Comparison of ENCODE assay signal across 9 mouse cellular contexts in the genomic region with DNA sequence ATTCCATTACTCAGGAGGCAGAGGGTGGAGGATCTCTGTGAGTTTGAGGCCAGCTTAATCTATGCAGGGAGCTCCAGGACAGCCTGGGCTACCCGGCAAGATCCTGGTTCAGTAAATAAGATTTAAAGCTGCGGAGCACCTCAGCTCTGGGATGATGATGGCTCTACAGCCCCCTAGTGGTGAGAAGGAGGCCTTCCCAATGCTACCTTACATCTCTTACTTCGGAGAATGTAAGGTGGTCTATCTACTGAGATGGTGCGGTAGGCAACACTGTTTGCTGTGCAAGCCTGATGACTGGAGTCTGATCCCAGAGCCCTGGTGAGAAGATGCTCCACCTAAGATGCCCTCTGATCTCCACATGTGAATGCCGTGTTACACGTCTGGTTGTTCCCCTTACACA. TPM values are rescaled to one million over a fixed set of nuclear protein-coding genes. Genes with fewer than 3 reads are reported as not detected.
DNase-seq lines count a peak whose midpoint lies in the region; ATAC-seq and TF ChIP-seq lines count a peak whose summit lies in the region.
"Had no signal": no experiment of that assay in that cellular context is flagged by ENCODE, and none has a peak within 500 bp of the region (broad histone marks: within the 10 kb centered on the region; RNA-seq: fewer than 3 reads in every experiment).

No protein-coding gene starts in this region.

- no peak overlapping the region for H3K27ac ChIP-seq in heart, postnatal 0 days (ENCODE audit: low read depth)
- H3K27ac ChIP-seq in heart, embryonic 10.5 days: no peak overlapping the region
- no peak overlapping the region for H3K27ac ChIP-seq in CH12.LX (ENCODE audit: insufficient read depth, low read depth)
- no peak overlapping the region for H3K27ac ChIP-seq in hindbrain, embryonic 16.5 days (ENCODE audit: low read depth, low read length)

- DNase-seq in heart, postnatal 0 days (ENCODE audit: low spot score): peak; percentile 43
- no peak for DNase-seq in heart, embryonic 10.5 days (ENCODE audit: low spot score)
- peak; percentile 49 for DNase-seq in CH12.LX (ENCODE audit: extremely low read depth)
- DNase-seq in cerebellum, postnatal 10 days: peak; percentile 54 to 71
- no peak for DNase-seq in right cerebral cortex, postnatal 25 days
- no peak for DNase-seq in left cerebral cortex, adult 11 months (ENCODE audit: low spot score)

- in situ Hi-C loops in CH12.LX (cut with MboI; ENCODE audit: low pct_ligation_motif_present, low pct_unique_long_range_greater_than_20kb, low sequenced_read_pairs): no loop called here

- H3K79me2 ChIP-seq in CH12.LX (replicated peaks; ENCODE audit: control insufficient read depth, extremely low read depth, insufficient read depth, poor library complexity, severe bottlenecking): no peaks in the 10 kb centered on the region

- peaks cover 25% of the 10 kb centered on the region for H3K36me3 ChIP-seq in heart, postnatal 0 days (replicated peaks; ENCODE audit: control insufficient read depth, insufficient read depth, low read length)
- H3K36me3 ChIP-seq in heart, embryonic 10.5 days: 0 out of 2 replicates have a peak, but pooled peaks cover 6% of the 10 kb centered on the region
- H3K36me3 ChIP-seq in CH12.LX (replicated peaks in 1 of 2; ENCODE audit: control insufficient read depth in 1 of 2, insufficient read depth in 1 of 2, low read length in 1 of 2): peaks cover 0 to 3% of the 10 kb centered on the region in 2 experiments
- H3K36me3 ChIP-seq in hindbrain, embryonic 16.5 days (ENCODE audit: control insufficient read depth, insufficient read depth, low read length): no peaks in the 10 kb centered on the region

- dilution Hi-C loops in CH12.LX (cut with MboI; ENCODE audit: extremely low pct_ligation_motif_present, extremely low pct_unique_long_range_greater_than_20kb, low sequenced_read_pairs): no loop called here

- 46% methylated on average over 6 of the region's 6 CpGs for WGBS in heart, postnatal 0 days
- WGBS in heart, embryonic 10.5 days: 43% methylated on average over 6 of the region's 6 CpGs
- 52% methylated on average over 6 of the region's 6 CpGs for WGBS in hindbrain, embryonic 16.5 days

- peak; percentile 79 for TF ChIP-seq CTCF in heart, postnatal 0 days (IDR thresholded peaks at IDR 0.05; ENCODE audit: low read depth)
- peak; percentile 81 to 89 for TF ChIP-seq CTCF in CH12.LX (conservative IDR thresholded peaks at IDR 0.05 in 1 of 2, IDR thresholded peaks at IDR 0.05 in 1 of 2; ENCODE audit: low read depth in 2 of 2, low read length in 2 of 2)

- no peaks in the 10 kb centered on the region for H3K9me3 ChIP-seq in heart, postnatal 0 days (replicated peaks; ENCODE audit: control insufficient read depth, low read length)
- no peaks in the 10 kb centered on the region for H3K9me3 ChIP-seq in heart, embryonic 10.5 days
- H3K9me3 ChIP-seq in CH12.LX (replicated peaks; ENCODE audit: low read length): no peaks in the 10 kb centered on the region
- no peaks in the 10 kb centered on the region for H3K9me3 ChIP-seq in hindbrain, embryonic 16.5 days (ENCODE audit: control insufficient read depth, low read length)

- no peak for TF ChIP-seq POLR2A in CH12.LX (IDR thresholded peaks at IDR 0.05; ENCODE audit: low read depth, low read length)

- TF ChIP-seq EP300 in heart, postnatal 0 days (IDR thresholded peaks at IDR 0.05; ENCODE audit: low read depth): no peak
- TF ChIP-seq EP300 in CH12.LX (IDR thresholded peaks at IDR 0.05; ENCODE audit: low read length): no peak

- H3K4me3 ChIP-seq in heart, postnatal 0 days (ENCODE audit: low read depth, low read length): no peak overlapping the region
- H3K4me3 ChIP-seq in heart, embryonic 10.5 days: no peak overlapping the region
- H3K4me3 ChIP-seq in CH12.LX (replicated peaks in 1 of 3; ENCODE audit: low read depth in 2 of 3, low read length in 2 of 3, poor library complexity in 1 of 3): no peak overlapping the region
- H3K4me3 ChIP-seq in hindbrain, embryonic 16.5 days (ENCODE audit: low read length): no peak overlapping the region

- no peak overlapping the region for H3K4me2 ChIP-seq in heart, postnatal 0 days (ENCODE audit: low read depth, low read length)
- H3K4me2 ChIP-seq in CH12.LX (ENCODE audit: insufficient read depth, low read depth, poor library complexity, severe bottlenecking): no peak overlapping the region
- no peak overlapping the region for H3K4me2 ChIP-seq in hindbrain, embryonic 16.5 days (ENCODE audit: low read length)

- no peak for ATAC-seq in heart, postnatal 0 days (ENCODE audit: insufficient read depth, low read depth)
- ATAC-seq in hindbrain, embryonic 16.5 days: peak; percentile 58; the same call in 1 of the 2 replicates
- ATAC-seq in megakaryocyte, adult 5-6 weeks (ENCODE audit: poor library complexity, severe bottlenecking): peak; percentile 75

- H3K27me3 ChIP-seq in heart, postnatal 0 days (ENCODE audit: control insufficient read depth, insufficient read depth, low read length): no peaks in the 10 kb centered on the region
- H3K27me3 ChIP-seq in heart, embryonic 10.5 days (ENCODE audit: insufficient read depth, poor library complexity, severe bottlenecking): no peaks in the 10 kb centered on the region; the same call in 1 of the 2 replicates
- H3K27me3 ChIP-seq in CH12.LX (replicated peaks): no peaks in the 10 kb centered on the region
- no peaks in the 10 kb centered on the region for H3K27me3 ChIP-seq in hindbrain, embryonic 16.5 days (replicated peaks; ENCODE audit: control insufficient read depth, insufficient read depth, low read length)

- H3K9ac ChIP-seq in heart, postnatal 0 days (replicated peaks; ENCODE audit: low read depth, low read length): no peak overlapping the region
- no peak overlapping the region for H3K9ac ChIP-seq in CH12.LX (ENCODE audit: insufficient read depth, low read depth)
- H3K9ac ChIP-seq in hindbrain, embryonic 16.5 days (ENCODE audit: low read depth, low read length): no peak overlapping the region

- TF ChIP-seq RAD21 in CH12.LX (IDR thresholded peaks at IDR 0.05; ENCODE audit: low read depth, low read length): peak; percentile 58

- no peaks in the 10 kb centered on the region for H3K4me1 ChIP-seq in heart, postnatal 0 days (ENCODE audit: control insufficient read depth, insufficient read depth)
- peaks cover 11% of the 10 kb centered on the region; the same call in 1 of the 2 replicates for H3K4me1 ChIP-seq in heart, embryonic 10.5 days
- H3K4me1 ChIP-seq in CH12.LX (ENCODE audit: control insufficient read depth in 1 of 2, insufficient read depth in 2 of 2): peaks cover 0 to 2% of the 10 kb centered on the region in 2 experiments; a peak in 1 of 4 replicates
- H3K4me1 ChIP-seq in hindbrain, embryonic 16.5 days (ENCODE audit: control insufficient read depth, insufficient read depth, low read depth, low read length): no peaks in the 10 kb centered on the region

TF ChIP-seq in CH12.LX, 34 proteins besides CTCF, POLR2A, EP300 and RAD21:
- no peak for TF ChIP-seq ZNF384 (IDR thresholded peaks at IDR 0.05; ENCODE audit: low read depth, low read length)
- TF ChIP-seq SMC3 (IDR thresholded peaks at IDR 0.05; ENCODE audit: low read depth, low read length): peak; percentile 77

RNA-seq across cellular contexts. Expression of a gene that starts 17.5 kb away (rescaled TPM):
- total RNA-seq in heart, postnatal 0 days (2014; rRNA removed; ENCODE audit: low replicate concordance): 14.4 and 28.7 TPM in 2 replicates
- 13.4 and 17.3 TPM in 2 replicates for polyA plus RNA-seq in heart, postnatal 0 days (2015; fragmentation: Nextera tagmentation; extraction: Ambion mirVana)
- polyA plus RNA-seq in heart, embryonic 10.5 days (2016; fragmentation: Nextera tagmentation; extraction: Ambion mirVana): 5.6 and 7.0 TPM in 2 replicates
- 0.29 and 0.81 TPM in 2 replicates for total RNA-seq in CH12.LX (2012; rRNA removed)
- total RNA-seq in CH12.LX (2014; rRNA removed): 0.56 and 0.76 TPM in 2 replicates
- polyA plus RNA-seq in CH12.LX (2012; ENCODE audit: insufficient read length, low read depth): 0.46 and 0.74 TPM in 2 replicates
- 4.0 and 4.1 TPM in 2 replicates for polyA plus RNA-seq in hindbrain, embryonic 16.5 days (2015; fragmentation: Nextera tagmentation; extraction: Ambion mirVana)
- total RNA-seq in megakaryocyte, adult 5-6 weeks (2015): 0.94 and 1.6 TPM in 2 replicates
- total RNA-seq in megakaryocyte, adult 5-6 weeks (2017): 1.2 and 1.5 TPM in 2 replicates

RNA-seq across cellular contexts. Expression of a gene that starts 30.1 kb away (rescaled TPM):
- total RNA-seq in heart, postnatal 0 days (2014; rRNA removed; ENCODE audit: low replicate concordance): not detected in 2 replicates
- polyA plus RNA-seq in heart, postnatal 0 days (2015; fragmentation: Nextera tagmentation; extraction: Ambion mirVana): not detected in 2 replicates
- polyA plus RNA-seq in heart, embryonic 10.5 days (2016; fragmentation: Nextera tagmentation; extraction: Ambion mirVana): not detected in 2 replicates
- not detected in 2 replicates for total RNA-seq in CH12.LX (2012; rRNA removed)
- not detected in 2 replicates for total RNA-seq in CH12.LX (2014; rRNA removed)
- polyA plus RNA-seq in CH12.LX (2012; ENCODE audit: insufficient read length, low read depth): not detected in 2 replicates
- polyA plus RNA-seq in hindbrain, embryonic 16.5 days (2015; fragmentation: Nextera tagmentation; extraction: Ambion mirVana): 0.65 and 0.85 TPM in 2 replicates
- not detected in 2 replicates for total RNA-seq in megakaryocyte, adult 5-6 weeks (2015)
- total RNA-seq in megakaryocyte, adult 5-6 weeks (2017): not detected in 2 replicates
- total RNA-seq: layer of hippocampus, adult 18-20 months had no signal

RNA-seq across cellular contexts. Expression of a gene that starts 30.8 kb away (rescaled TPM):
- 63.6 and 75.8 TPM in 2 replicates for total RNA-seq in heart, postnatal 0 days (2014; rRNA removed; ENCODE audit: low replicate concordance)
- 82.3 and 83.2 TPM in 2 replicates for polyA plus RNA-seq in heart, postnatal 0 days (2015; fragmentation: Nextera tagmentation; extraction: Ambion mirVana)
- 105 and 113 TPM in 2 replicates for polyA plus RNA-seq in heart, embryonic 10.5 days (2016; fragmentation: Nextera tagmentation; extraction: Ambion mirVana)
- total RNA-seq in CH12.LX (2012; rRNA removed) (29.2 and 33.8 TPM in 2 replicates), CH12.LX (2014; rRNA removed) (68.4 and 72.7 TPM in 2 replicates)
- 43.5 and 44.1 TPM in 2 replicates for polyA plus RNA-seq in CH12.LX (2012; ENCODE audit: insufficient read length, low read depth)
- 54.6 and 55.7 TPM in 2 replicates for polyA plus RNA-seq in hindbrain, embryonic 16.5 days (2015; fragmentation: Nextera tagmentation; extraction: Ambion mirVana)
- 134 and 150 TPM in 2 replicates for total RNA-seq in megakaryocyte, adult 5-6 weeks (2015)
- 71.5 and 95.3 TPM in 2 replicates for total RNA-seq in megakaryocyte, adult 5-6 weeks (2017)

Comparison
In these comparisons a context has a peak if more than half of its experiments do, and no peak if none do; other contexts are left out.
1. DNase-seq: peak in heart, postnatal 0 days (single experiment), CH12.LX (single experiment) and cerebellum, postnatal 10 days (2 of 2); none in heart, embryonic 10.5 days (single experiment), right cerebral cortex, postnatal 25 days (single experiment) and left cerebral cortex, adult 11 months (single experiment).